Mouse (Mus musculus) adrenal gland, adult 8-10 months (tissue): ENCODE data around the gene Ggcx. TPM values are rescaled to one million over a fixed set of nuclear protein-coding genes. Genes with fewer than 3 reads are reported as not detected.

Source experiments
- DNase-seq: peaks from one replicate; pipeline ENCODE4 v3.0.0; 2022
- total RNA-seq, 4 experiments: library from RNA; stranded (reverse); gene quantifications; 2 replicates each; pipeline ENCODE4 v1.2.4; 2022

The Ggcx gene
- total RNA-seq, 4 experiments from 2014 or later, result 58.6 to 91.3 (median 75.3) TPM

DNA sequence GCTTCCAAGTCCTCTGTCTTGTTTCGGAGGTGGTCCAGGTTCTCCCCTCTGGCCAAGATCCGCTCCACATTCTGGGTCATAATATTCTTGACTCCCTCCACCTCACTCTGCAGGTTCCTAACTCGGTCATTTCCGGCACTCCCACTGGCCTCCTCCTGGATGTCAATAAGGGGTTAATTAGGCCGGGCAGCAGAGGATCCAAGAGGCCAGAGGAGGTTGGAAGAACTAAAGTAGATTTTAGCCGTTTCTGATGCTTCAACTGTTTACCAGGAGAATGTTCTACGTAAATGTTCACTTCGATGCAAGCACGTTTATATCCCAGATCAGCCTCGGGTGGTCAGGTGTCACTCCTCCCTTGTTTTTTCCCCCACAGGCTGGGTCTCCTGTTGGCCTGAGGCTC is 25.8 kb upstream of the Ggcx start:
- DNase-seq, result no peak

- DNase-seq, result no peak
These were observed 25.2 kb upstream of the Ggcx start for GRCm38 (mm10) chr6:72388791-72389329.

- DNase-seq, result no peak
These were observed 24.6 kb upstream of the Ggcx start for GRCm38 (mm10) chr6:72389471-72389940.

DNA sequence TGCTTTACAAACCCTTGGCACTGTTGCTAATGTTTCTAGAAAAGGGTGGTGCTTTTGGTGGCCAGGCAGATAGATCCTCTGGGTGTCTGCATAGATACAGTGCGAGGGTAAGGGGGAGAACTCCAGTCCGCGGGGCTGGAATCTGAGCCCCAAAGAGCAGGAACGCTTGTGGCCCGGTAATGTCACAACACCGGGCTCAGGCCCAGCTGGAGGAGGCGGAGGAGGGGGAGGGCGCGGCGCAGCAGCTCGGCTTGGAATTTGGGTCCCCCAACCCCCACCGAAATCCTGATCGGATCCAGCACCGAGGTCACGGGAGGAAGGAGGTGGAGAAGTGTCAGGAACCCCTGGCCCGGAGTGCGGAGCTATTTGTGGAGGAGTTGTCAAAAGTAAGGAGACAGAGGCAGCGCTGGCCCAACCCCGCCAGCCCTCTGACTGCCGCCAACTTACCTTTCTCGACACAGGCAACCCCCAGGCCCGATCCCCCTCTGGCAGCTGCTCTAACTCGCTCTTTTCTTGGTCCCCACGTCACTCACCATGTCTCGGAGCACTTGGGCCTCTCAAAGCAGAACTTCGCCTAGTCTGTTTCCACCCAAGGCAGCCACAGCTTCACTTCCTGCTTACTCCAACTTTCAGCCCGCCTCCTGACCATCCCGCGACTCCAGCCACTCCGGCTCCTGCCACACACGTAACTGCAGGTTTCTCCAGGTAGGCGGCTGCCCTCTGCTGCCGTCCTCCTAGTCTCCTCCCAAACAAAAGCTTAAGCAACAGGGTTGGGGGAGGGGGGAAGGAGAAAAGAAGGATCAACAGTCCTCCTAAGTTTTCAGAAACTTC is 24.0 kb upstream of the Ggcx start, which contains the start of gene Vamp8:
Gene Vamp8, minus strand, starts transcription at position 763 of the 831 bp plus-strand sequence.
- peak; percentile 85 for DNase-seq

- peak; percentile 88 for DNase-seq
These were observed 23.1 kb upstream of the Ggcx start for GRCm38 (mm10) chr6:72390795-72391521.

DNA sequence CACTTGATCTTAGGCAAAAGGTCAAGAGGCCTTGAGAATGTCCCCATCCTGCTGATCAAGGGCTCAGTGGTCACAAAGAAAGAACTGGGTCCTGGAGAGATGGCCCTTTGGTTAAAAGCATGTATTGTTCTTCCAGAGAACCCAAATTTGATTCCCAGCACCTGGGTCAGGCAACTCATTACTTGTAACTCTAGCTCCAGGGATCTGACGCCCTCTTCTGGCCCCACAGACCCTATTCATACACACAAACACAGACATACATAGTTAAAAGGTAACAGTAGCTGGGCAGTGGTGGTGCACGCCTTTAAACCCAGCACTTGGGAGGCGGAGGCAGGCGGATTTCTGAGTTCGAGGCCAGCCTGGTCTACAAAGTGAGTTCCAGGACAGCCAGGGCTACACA is 21.8 kb upstream of the Ggcx start:
- DNase-seq, result no peak

DNA sequence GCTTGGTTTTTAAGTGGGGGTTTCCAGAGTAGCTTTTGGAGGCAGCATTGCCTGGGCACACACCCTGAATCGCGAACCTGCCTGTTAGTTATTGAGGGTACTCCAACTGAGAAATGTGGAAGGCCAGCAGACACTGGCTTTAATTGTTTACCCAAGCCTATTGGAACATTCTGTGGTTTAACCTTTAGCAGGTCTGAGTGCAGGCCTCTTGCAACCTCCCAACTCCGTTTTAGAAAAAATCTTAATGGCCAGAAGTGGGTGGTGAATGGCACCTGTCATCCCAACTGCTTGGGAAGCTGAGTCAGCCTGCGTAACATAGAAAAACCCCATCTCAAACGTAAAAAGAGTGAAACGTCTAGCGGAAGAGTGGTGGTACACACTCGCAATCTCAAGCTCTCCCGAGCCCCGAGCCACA is 17.3 kb upstream of the Ggcx start:
- DNase-seq, result no peak

DNA sequence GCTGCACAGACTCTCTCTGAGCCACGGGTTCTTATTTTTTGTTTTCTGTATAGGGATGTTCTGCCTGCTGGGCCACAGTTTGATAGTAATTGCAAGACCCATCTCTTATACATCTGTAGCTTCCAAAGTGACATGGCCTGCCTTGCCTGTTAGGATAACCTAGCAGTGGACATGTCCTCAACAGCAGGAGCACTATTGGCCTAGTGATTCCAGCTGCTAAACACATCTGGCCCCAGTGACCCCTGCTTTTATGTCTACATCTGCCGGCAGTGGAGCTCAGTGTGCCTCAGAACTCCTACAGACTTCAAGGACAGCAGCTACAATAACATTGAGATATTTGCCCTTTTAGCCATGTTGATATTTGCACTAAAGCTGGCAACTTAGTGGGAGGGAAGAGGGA is 14.1 kb upstream of the Ggcx start:
- no peak for DNase-seq

DNA sequence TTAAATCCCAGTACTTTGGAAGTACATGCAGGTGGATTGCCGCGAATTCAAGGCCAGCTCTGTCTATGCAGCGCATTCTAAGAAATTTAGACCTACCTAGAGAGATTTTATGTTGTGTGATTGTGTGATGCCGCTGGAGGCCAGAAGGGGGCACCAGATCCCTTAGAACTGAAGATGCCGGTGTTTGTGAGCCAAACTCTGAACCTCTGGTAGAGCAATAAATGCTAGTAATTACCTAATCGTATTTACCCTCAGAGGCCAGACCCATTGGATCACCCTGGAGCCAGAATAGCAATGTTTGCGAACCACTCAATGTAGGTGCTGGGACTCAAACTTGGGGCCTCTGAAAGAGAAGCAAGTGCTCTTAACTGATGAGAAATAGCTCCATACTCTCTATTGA is 12.2 kb upstream of the Ggcx start:
- peak; percentile 58 for DNase-seq

DNA sequence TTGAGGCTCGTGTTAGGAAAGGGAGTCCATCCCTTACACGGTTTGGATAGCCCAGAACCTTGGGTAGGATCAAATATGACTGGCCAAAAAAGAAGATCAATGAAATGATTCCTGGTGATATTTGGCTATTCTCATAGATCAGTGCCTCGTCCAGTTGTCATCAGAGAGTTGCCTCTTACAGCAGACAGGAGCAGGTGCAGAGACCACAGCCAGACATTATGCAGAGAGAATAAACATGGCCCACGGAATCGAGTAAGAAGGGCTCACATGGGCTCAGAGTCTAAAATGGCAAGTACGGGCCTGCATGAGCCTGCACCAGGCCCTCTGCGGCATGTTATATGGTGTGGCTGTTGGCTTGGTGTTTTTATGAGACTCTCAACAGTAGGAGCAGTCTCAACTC is 8.8 kb upstream of the Ggcx start:
- DNase-seq, result no peak

DNA sequence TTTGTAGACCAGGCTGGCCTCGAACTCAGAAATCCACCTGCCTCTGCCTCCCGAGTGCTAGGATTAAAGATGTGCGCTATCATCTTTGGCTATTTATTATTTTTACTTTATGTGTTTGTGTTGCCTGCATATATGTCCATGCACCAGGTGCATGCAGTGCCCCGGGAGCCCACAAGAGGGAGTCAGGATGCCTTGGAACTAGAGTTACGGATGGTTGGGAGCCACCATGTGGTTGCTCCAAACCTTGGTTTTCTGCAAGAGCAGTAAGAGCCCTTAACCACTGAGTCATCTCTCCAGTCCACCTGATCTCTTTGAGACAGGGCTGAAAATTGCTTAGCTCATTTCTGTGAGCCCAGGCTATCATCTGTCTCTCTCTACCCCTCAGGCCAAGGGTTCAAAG is 7.0 kb upstream of the Ggcx start:
- peak; percentile 78 for DNase-seq

DNA sequence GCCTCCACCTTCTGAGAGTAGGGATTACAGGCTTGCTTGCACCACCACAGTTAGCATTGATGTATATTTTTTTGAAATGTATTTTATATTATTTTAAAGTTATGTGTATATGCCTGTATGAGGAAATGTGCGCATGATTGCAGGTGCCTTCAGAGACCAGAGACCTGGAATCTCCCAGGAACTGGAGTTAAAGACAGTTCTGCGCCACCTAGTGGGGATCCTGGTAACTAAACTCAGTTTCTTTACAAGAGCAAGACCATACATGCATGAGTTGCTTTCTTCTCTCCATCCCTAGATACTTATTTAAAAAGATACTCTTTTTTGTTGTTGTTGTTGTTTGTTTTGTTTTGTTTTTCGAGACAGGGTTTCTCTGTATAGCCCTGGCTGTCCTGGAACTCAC is 4.5 kb upstream of the Ggcx start:
- DNase-seq, result no peak

DNA sequence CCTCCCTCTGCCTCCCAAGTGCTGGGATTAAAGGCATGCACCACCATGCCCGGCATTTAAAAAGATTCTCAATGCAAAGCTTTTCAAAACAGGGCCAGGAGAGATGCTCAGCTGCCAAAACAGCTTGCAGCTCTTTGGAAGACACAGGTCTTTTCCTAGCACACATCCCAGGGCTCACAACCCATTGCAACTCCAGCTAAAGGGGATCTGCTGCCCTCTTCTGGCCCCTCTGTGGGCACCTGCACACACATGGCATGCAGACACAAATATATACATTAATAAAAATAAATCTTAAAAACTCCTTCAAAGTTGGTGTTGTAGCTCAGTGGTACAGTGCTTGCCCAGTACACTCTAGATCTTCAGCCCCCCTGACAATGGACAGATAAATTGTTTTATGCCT is 4.1 kb upstream of the Ggcx start:
- DNase-seq, result no peak

DNA sequence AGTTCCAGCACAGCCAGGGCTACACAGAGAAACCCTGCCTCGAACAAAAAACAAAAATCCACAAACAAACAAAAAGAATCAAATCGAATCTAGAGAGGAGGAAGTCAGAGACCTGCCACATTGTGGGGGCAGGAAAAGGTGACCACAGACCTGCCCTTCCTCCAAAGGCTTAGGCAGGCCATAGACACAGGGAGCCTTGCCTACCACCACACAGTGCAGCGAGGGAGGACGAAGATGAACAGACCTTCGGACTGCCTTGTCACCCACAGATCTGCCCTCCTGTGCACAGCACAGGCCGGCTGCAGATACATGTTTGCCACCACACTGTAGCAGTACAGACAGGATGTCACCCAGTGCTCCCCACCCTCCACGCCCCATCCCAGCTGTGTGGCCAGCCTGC is 3.6 kb upstream of the Ggcx start:
- no peak for DNase-seq

- DNase-seq, result no peak
These were observed 1.1 kb downstream of the Ggcx start for GRCm38 (mm10) chr6:72415181-72415580.

- no peak for DNase-seq
These were observed 2.1 kb downstream of the Ggcx start for GRCm38 (mm10) chr6:72415964-72416772.

- no peak for DNase-seq
These were observed 4.2 kb downstream of the Ggcx start for GRCm38 (mm10) chr6:72418279-72418678.

DNA sequence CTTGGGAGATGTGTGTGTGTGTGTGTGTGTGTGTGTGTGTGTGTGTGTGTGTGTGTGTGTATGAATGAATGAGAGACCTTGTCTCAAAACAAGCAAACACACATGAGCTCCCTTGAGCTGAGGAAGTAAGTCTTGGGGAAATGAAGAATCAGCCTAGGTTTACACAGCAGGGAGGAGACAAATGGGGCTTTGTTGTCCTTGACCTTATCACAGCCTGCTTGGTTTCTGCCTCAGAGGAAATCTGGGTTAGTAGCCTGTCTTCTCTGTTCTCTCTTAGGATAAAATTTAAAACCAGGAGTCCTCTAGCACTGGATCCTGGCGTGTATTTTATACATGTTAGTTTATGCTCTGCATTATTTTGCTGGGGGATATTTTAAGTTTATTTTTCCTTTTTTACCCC is 5.7 kb downstream of the Ggcx start:
- DNase-seq, result no peak

DNA sequence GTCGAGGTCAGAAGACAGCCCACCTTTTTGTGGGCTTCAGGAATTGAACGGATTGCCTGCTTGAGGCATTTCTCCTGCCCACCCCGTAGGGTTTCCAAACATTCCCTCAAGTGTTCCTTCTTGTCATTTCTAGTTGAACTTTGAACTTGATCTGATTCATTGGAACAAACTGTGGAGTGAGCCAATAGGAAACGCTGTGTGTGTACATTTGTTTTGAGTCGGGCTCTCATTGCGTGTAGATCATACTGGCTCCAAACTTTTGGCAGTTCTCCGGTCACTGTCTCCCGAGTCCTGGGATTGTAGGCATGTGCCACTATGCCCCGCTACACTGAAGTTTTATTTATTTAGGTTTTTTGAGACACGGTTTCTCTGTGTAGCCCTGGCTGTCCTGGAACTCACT is 6.8 kb downstream of the Ggcx start:
- no peak for DNase-seq

GRCm38 (mm10) chr6:72425646-72426045 is 11.5 kb downstream of the Ggcx start:
- DNase-seq, result no peak

DNA sequence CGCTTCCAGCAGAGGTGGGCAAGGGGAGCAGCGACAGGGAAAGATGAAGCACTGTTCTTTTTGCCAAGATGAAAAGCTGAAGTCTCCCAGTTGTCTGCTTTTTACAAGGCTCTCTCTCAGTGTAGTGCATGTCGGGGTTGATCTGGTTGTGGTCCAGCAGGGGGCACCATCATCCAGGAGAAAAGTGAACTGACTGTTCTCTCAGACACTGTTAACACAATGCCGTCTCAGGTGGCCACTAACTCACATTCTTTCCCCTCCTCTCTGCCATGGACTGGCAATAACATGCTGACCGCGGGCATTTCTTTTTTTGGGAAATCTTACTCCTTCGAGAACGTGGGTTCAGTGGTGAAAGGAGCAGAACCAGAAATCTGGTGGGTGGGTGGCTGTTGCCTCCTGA is 13.9 kb downstream of the Ggcx start:
- DNase-seq, result peak; percentile 61

DNA sequence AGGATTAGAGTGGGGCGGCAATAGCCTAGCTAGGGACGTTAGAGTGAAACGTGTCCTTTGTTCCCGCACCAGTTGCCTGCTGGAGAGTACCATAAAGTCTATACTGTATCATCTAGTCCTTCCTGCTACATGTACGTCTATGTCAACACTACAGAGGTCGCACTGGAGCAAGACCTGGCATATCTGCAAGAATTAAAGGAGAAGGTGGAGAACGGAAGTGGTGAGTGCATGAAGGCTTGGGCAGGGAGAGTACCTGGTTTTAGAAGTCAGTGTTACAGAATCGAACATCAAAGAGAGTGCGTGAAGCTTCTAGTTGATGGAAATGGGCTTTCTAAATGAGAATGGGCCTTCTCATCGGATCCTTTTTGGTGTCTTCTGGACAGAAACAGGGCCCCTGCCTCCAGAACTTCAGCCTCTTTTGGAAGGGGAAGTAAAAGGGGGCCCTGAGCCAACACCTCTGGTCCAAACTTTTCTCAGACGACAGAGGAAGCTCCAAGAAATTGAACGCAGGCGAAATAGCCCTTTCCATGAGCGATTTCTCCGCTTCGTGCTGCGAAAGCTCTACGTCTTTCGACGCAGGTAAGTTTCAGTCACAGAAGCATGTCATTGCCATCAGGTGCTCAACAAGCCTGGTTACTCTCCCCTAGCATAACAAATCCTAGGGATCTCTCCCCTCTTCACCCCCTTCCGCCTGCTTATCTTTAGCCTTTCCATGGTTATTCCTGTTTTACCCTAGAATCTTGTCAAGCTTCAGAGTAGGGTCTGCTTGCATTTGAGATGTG is 15.1 kb downstream of the Ggcx start:
- DNase-seq, result no peak
